Mouse (Mus musculus) small intestine, adult 2 months (tissue): ENCODE data around the gene Polr2m.

Experiments
- CTCF ChIP-seq: fragments of 200-500 bp; IDR thresholded peaks from 2 replicates; pipeline ENCODE4 v1.5.1; 2012; ENCODE audit warnings: low read depth, mild to moderate bottlenecking, control low read depth, inconsistent platforms, low read length, moderate library complexity, mixed read lengths; ENCODE audit not compliant: insufficient replicate concordance, insufficient read length; ENCODE audit errors: extremely low read depth
- POLR2A ChIP-seq: fragments of 200-500 bp; IDR thresholded peaks from 2 replicates; pipeline ENCODE4 v1.6.1; 2012; ENCODE audit warnings: low read depth, mild to moderate bottlenecking, control low read depth, inconsistent platforms, low read length, moderate library complexity

GRCm38 (mm10) chr9:71453917-71454316, 31.8 kb downstream of the Polr2m start:
- no peak for TF ChIP-seq CTCF
- TF ChIP-seq POLR2A, result no peak
